Comparison of ENCODE assay signal across 8 mouse cellular contexts in genomic region chr14:54431334-54432077, GRCm38 (mm10). TPM values are rescaled to one million over a fixed set of nuclear protein-coding genes. Genes with fewer than 3 reads are reported as not detected.
DNase-seq lines count a peak whose midpoint lies in the region; ATAC-seq and TF ChIP-seq lines count a peak whose summit lies in the region.

Gene Mmp14, plus strand, starts transcription at chr14:54431612.

- no peak for TF ChIP-seq POLR2A in ES-Bruce4 (IDR thresholded peaks at IDR 0.05; ENCODE audit: insufficient read depth, low read length)

- peak within 1 kb of the TSS; percentile 65 for H3K4me3 ChIP-seq in ES-Bruce4 (ENCODE audit: low read depth, low read length)
- peak within 1 kb of the TSS; percentile 68 for H3K4me3 ChIP-seq in forebrain, embryonic 14.5 days (ENCODE audit: low read depth, low read length)

- no peaks in the 10 kb centered on the region for H3K9me3 ChIP-seq in ES-Bruce4 (replicated peaks; ENCODE audit: control insufficient read depth, insufficient read depth, low read length, poor library complexity, severe bottlenecking)
- H3K9me3 ChIP-seq in forebrain, embryonic 14.5 days (replicated peaks; ENCODE audit: control insufficient read depth, low read length) = no peaks in the 10 kb centered on the region

- peak within 1 kb of the TSS; percentile 94 for H3K9ac ChIP-seq in ES-Bruce4 (ENCODE audit: low read depth, poor library complexity, severe bottlenecking)
- H3K9ac ChIP-seq in forebrain, embryonic 14.5 days (ENCODE audit: low read length) = peak within 1 kb of the TSS; percentile 95

- peak; percentile 10 for TF ChIP-seq CTCF in ES-Bruce4 (IDR thresholded peaks at IDR 0.05; ENCODE audit: low read depth, low read length)

- under 1% methylated on average over 47 of the region's 49 CpGs for WGBS in forebrain, embryonic 14.5 days

- peaks cover 2% of the 10 kb centered on the region for H3K4me1 ChIP-seq in ES-Bruce4 (ENCODE audit: control insufficient read depth, insufficient read depth, low read length)
- H3K4me1 ChIP-seq in forebrain, embryonic 14.5 days (ENCODE audit: control insufficient read depth, insufficient read depth, low read length) = peaks cover 25% of the 10 kb centered on the region

- H3K27me3 ChIP-seq in ES-Bruce4 (ENCODE audit: control insufficient read depth, insufficient read depth, low read length, poor library complexity, severe bottlenecking) = no peaks in the 10 kb centered on the region
- H3K27me3 ChIP-seq in forebrain, embryonic 14.5 days (replicated peaks; ENCODE audit: control insufficient read depth, insufficient read depth, low read length) = no peaks in the 10 kb centered on the region

- peaks cover 9% of the 10 kb centered on the region for H3K36me3 ChIP-seq in ES-Bruce4 (ENCODE audit: control insufficient read depth, insufficient read depth, low read length, poor library complexity, severe bottlenecking)
- H3K36me3 ChIP-seq in forebrain, embryonic 14.5 days (ENCODE audit: control insufficient read depth, insufficient read depth, low read length) = peaks cover 27% of the 10 kb centered on the region

- H3K27ac ChIP-seq in ES-Bruce4 (ENCODE audit: insufficient read depth, low read length) = 0 out of 2 replicates have a peak within 1 kb of the TSS, but pooled peaks have one; percentile 22
- H3K27ac ChIP-seq in forebrain, embryonic 14.5 days (ENCODE audit: low read depth, low read length) = peak within 1 kb of the TSS; percentile 95

- no peak for TF ChIP-seq EP300 in ES-Bruce4 (IDR thresholded peaks at IDR 0.05; ENCODE audit: insufficient read depth, low read depth, low read length)

- DNase-seq in adrenal gland, adult 2 months = peak; percentile 85
- peak; percentile 86 for DNase-seq in forebrain, embryonic 14.5 days (ENCODE audit: low spot score)
- DNase-seq in heart, postnatal 25 days (ENCODE audit: low spot score) = peak; percentile 57
- DNase-seq in left cerebral cortex, adult 8-10 months (ENCODE audit: low spot score in 2 of 2) = peak in 1 of 2 experiments; percentile 37
- peak; percentile 85 to 90 for DNase-seq in lung, postnatal 4 days
- DNase-seq in right cerebral cortex, postnatal 36 days (ENCODE audit: low spot score in 2 of 2) = peak; percentile 16 to 20
- no peak for DNase-seq in T-cell, adult 2 months (ENCODE audit: low spot score)

- ATAC-seq in forebrain, embryonic 14.5 days = peak; percentile 49

- H3K4me2 ChIP-seq in forebrain, embryonic 14.5 days (ENCODE audit: low read length) = peak within 1 kb of the TSS; percentile 69

- intact Hi-C loops in heart, postnatal 25 days (cut with DNase I) = no loop called here

RNA-seq across cellular contexts. Expression of gene Mmp14, which starts in this region (rescaled TPM):
- polyA plus RNA-seq in ES-Bruce4 (2011; ENCODE audit: insufficient read depth, insufficient read length, low read depth, missing spikeins) = 50.4 and 60.7 TPM in 2 replicates
- total RNA-seq in adrenal gland, adult 2 months (2021) = 10 to 100 TPM; 36.2 to 39.9 TPM
- 173 and 192 TPM in 2 replicates for polyA plus RNA-seq in adrenal gland, adult 2 months (2012; rRNA removed)
- polyA plus RNA-seq in forebrain, embryonic 14.5 days (2014; fragmentation: Nextera tagmentation; extraction: Ambion mirVana) = 48.2 and 51.5 TPM in 2 replicates
- total RNA-seq in heart, postnatal 25 days (2021) = 10 to 100 TPM; 16.5 to 23.6 TPM
- 10 to 100 TPM in 3 of 4 experiments, 1 to 10 TPM in 1; 8.7 to 14.8 (median 11.9) TPM for total RNA-seq in left cerebral cortex, adult 8-10 months (2022)
